Mouse (Mus musculus): Measurements from ENCODE around the gene Mymx. TPM values are rescaled to one million over a fixed set of nuclear protein-coding genes. Genes with fewer than 3 reads are reported as not detected.

Mymx gene
- total RNA-seq, 2 experiments from 2014 or later, result 16.1 to 18.7 TPM

Other genes with a start within 250 kb of the Mymx start
- gene Cdc5l, start 168.4 kb downstream of the Mymx start, total RNA-seq (2021), result 10 to 100 TPM; 34.8 to 39.4 TPM
- under 1 TPM; 0.25 to 0.26 TPM for gene Spats1, start 126.7 kb downstream of the Mymx start, total RNA-seq (2021)
- gene Aars2, start 95.3 kb downstream of the Mymx start, total RNA-seq (2021), result 10 to 100 TPM; 14.3 to 16.4 TPM
- not detected for gene Tcte1, start 78.7 kb downstream of the Mymx start, total RNA-seq (2021)
- gene Tmem151b, start 52.4 kb downstream of the Mymx start, total RNA-seq (2021), result under 1 TPM; 0.09 to 0.36 TPM
- 1 to 10 TPM; 1.3 to 2.3 TPM for gene Nfkbie, start 46.4 kb downstream of the Mymx start, total RNA-seq (2021)
- 10 to 100 TPM; 29.9 to 39.3 TPM for gene Slc35b2, start 38.2 kb downstream of the Mymx start, total RNA-seq (2021)
- 100 to 1,000 TPM; 900 to 909 TPM for gene Hsp90ab1, start 28.8 kb downstream of the Mymx start, total RNA-seq (2021)
- 100 to 1,000 TPM in 1 of 2 experiments, 10 to 100 TPM in 1; 97.4 to 114 TPM for gene Slc29a1, start 2.5 kb downstream of the Mymx start, total RNA-seq (2021)
- gene Capn11, start 57.2 kb upstream of the Mymx start, total RNA-seq (2021), result under 1 TPM in 1 of 2 experiments, not detected in 1; 0.16 TPM
- gene Mrpl14, start 84.2 kb upstream of the Mymx start, total RNA-seq (2021), result 10 to 100 TPM; 82.3 to 83.5 TPM
- 10 to 100 TPM; 55.0 to 58.2 TPM for gene Tmem63b, start 84.8 kb upstream of the Mymx start, total RNA-seq (2021)
- gene 1600014C23Rik, start 131.7 kb upstream of the Mymx start, total RNA-seq (2021), result not detected